In genomic region chr7:19170142-19170541, GRCm38 (mm10) we compare ENCODE assay signal across 8 mouse cellular contexts. TPM values are rescaled to one million over a fixed set of nuclear protein-coding genes. Genes with fewer than 3 reads are reported as not detected.
DNase-seq lines count a peak whose midpoint lies in the region; ATAC-seq and TF ChIP-seq lines count a peak whose summit lies in the region.

No protein-coding gene starts in this region.

- WGBS in midbrain, embryonic 13.5 days, result 43% methylated on average over 8 of the region's 8 CpGs
- 68% methylated on average over 8 of the region's 8 CpGs for WGBS in midbrain, embryonic 11.5 days

- H3K4me1 ChIP-seq in midbrain, embryonic 13.5 days (replicated peaks), result peaks cover 40% of the 10 kb centered on the region
- peaks cover 6% of the 10 kb centered on the region for H3K4me1 ChIP-seq in midbrain, embryonic 11.5 days (ENCODE audit: control insufficient read depth, insufficient read depth, low read length)

- intact Hi-C loops in gastrocnemius, adult 2 months (cut with DNase I), result no loop called here
- intact Hi-C loops in gastrocnemius, postnatal 14 days (cut with DNase I; ENCODE audit: low total_unique reads), result no loop called here
- intact Hi-C loops in left cerebral cortex, postnatal 36 days (cut with DNase I), result loop anchor here (1.0 kb wide), 1 partner anchor 14 kb away; no protein-coding TSS in a partner anchor

- no peak for TF ChIP-seq CTCF in gastrocnemius, adult 2 months (IDR thresholded peaks at IDR 0.05)

- peaks cover 2% of the 10 kb centered on the region for H3K27me3 ChIP-seq in midbrain, embryonic 13.5 days
- H3K27me3 ChIP-seq in midbrain, embryonic 11.5 days (ENCODE audit: control insufficient read depth, insufficient read depth, low read length), result peaks cover 3% of the 10 kb centered on the region

- ATAC-seq in midbrain, embryonic 13.5 days, result peak; percentile 26; the same call in 1 of the 2 replicates
- no peak for ATAC-seq in midbrain, embryonic 11.5 days (ENCODE audit: low FRiP score)

- H3K27ac ChIP-seq in gastrocnemius, adult 2 months, result peak overlapping the region; percentile 74
- H3K27ac ChIP-seq in midbrain, embryonic 13.5 days, result peak overlapping the region; percentile 8
- H3K27ac ChIP-seq in midbrain, embryonic 11.5 days (ENCODE audit: low read depth, low read length), result no peak overlapping the region

- no peaks in the 10 kb centered on the region for H3K36me3 ChIP-seq in midbrain, embryonic 13.5 days
- H3K36me3 ChIP-seq in midbrain, embryonic 11.5 days (ENCODE audit: control insufficient read depth, insufficient read depth, low read length), result no peaks in the 10 kb centered on the region

- H3K9me3 ChIP-seq in midbrain, embryonic 13.5 days, result no peaks in the 10 kb centered on the region
- peaks cover 2% of the 10 kb centered on the region; the same call in 1 of the 2 replicates for H3K9me3 ChIP-seq in midbrain, embryonic 11.5 days (ENCODE audit: control insufficient read depth, low read length)

- DNase-seq in gastrocnemius, adult 2 months, result peak; percentile 62
- no peak for DNase-seq in gastrocnemius, postnatal 14 days
- no peak for DNase-seq in midbrain, embryonic 11.5 days (ENCODE audit: low spot score, missing footprints)
- DNase-seq in left cerebral cortex, postnatal 36 days (ENCODE audit: low spot score in 2 of 2), result peak; percentile 50 to 59
- DNase-seq in adrenal gland, adult 2 months, result no peak
- no peak for DNase-seq in thymus, postnatal 14 days
- DNase-seq in adrenal gland, postnatal 4 days (ENCODE audit: low spot score in 2 of 2), result no peak

- H3K9ac ChIP-seq in midbrain, embryonic 13.5 days (replicated peaks), result no peak overlapping the region
- H3K9ac ChIP-seq in midbrain, embryonic 11.5 days (ENCODE audit: low read length), result no peak overlapping the region

- H3K4me2 ChIP-seq in midbrain, embryonic 13.5 days (replicated peaks), result no peak overlapping the region
- H3K4me2 ChIP-seq in midbrain, embryonic 11.5 days, result no peak overlapping the region

- H3K4me3 ChIP-seq in gastrocnemius, adult 2 months, result 0 out of 2 replicates have a peak overlapping the region, but pooled peaks have one; percentile 21
- no peak overlapping the region for H3K4me3 ChIP-seq in midbrain, embryonic 13.5 days (replicated peaks)
- no peak overlapping the region for H3K4me3 ChIP-seq in midbrain, embryonic 11.5 days (ENCODE audit: low read depth, low read length)

RNA-seq across cellular contexts. Expression of gene Gipr, which starts 4.2 kb away (rescaled TPM):
- total RNA-seq in gastrocnemius, adult 2 months (2021), result not detected
- under 1 TPM in 1 of 2 experiments, not detected in 1; 0.09 TPM for total RNA-seq in gastrocnemius, postnatal 14 days (2021)
- polyA plus RNA-seq in midbrain, embryonic 13.5 days (2015; fragmentation: Nextera tagmentation; extraction: Ambion mirVana), result 2.6 and 3.4 TPM in 2 replicates
- 0.58 and 0.75 TPM in 2 replicates for polyA plus RNA-seq in midbrain, embryonic 11.5 days (2014; fragmentation: Nextera tagmentation; extraction: Ambion mirVana)
- total RNA-seq in left cerebral cortex, postnatal 36 days (2021), result 1 to 10 TPM in 1 of 2 experiments, under 1 TPM in 1; 0.89 to 2.6 TPM
- under 1 TPM; 0.41 to 0.58 TPM for total RNA-seq in adrenal gland, adult 2 months (2021)
- 1.6 and 2.6 TPM in 2 replicates for polyA plus RNA-seq in adrenal gland, adult 2 months (2012; rRNA removed)
- 1 to 10 TPM; 1.9 to 2.5 TPM for total RNA-seq in adrenal gland, postnatal 4 days (2021)

RNA-seq across cellular contexts. Expression of gene Eml2, which starts 6.1 kb away (rescaled TPM):
- total RNA-seq in gastrocnemius, adult 2 months (2021), result 10 to 100 TPM in 1 of 2 experiments, 1 to 10 TPM in 1; 9.5 to 10.5 TPM
- 10 to 100 TPM; 12.1 to 14.2 TPM for total RNA-seq in gastrocnemius, postnatal 14 days (2021)
- 6.3 and 10.0 TPM in 2 replicates for polyA plus RNA-seq in midbrain, embryonic 13.5 days (2015; fragmentation: Nextera tagmentation; extraction: Ambion mirVana)
- 1.5 and 1.9 TPM in 2 replicates for polyA plus RNA-seq in midbrain, embryonic 11.5 days (2014; fragmentation: Nextera tagmentation; extraction: Ambion mirVana)
- total RNA-seq in left cerebral cortex, postnatal 36 days (2021), result 100 to 1,000 TPM; 124 to 156 TPM
- 10 to 100 TPM; 34.7 to 69.4 TPM for total RNA-seq in adrenal gland, adult 2 months (2021)
- polyA plus RNA-seq in adrenal gland, adult 2 months (2012; rRNA removed), result 58.2 and 59.7 TPM in 2 replicates
- 10 to 100 TPM; 44.8 to 46.7 TPM for total RNA-seq in adrenal gland, postnatal 4 days (2021)

RNA-seq across cellular contexts. Expression of gene Snrpd2, which starts 20.6 kb away (rescaled TPM):
- 10 to 100 TPM; 49.7 to 58.0 TPM for total RNA-seq in gastrocnemius, adult 2 months (2021)
- total RNA-seq in gastrocnemius, postnatal 14 days (2021), result 10 to 100 TPM; 62.3 to 66.5 TPM
- 124 and 126 TPM in 2 replicates for polyA plus RNA-seq in midbrain, embryonic 13.5 days (2015; fragmentation: Nextera tagmentation; extraction: Ambion mirVana)
- polyA plus RNA-seq in midbrain, embryonic 11.5 days (2014; fragmentation: Nextera tagmentation; extraction: Ambion mirVana), result 156 and 160 TPM in 2 replicates
- total RNA-seq in left cerebral cortex, postnatal 36 days (2021), result 10 to 100 TPM; 70.3 to 76.0 TPM
- total RNA-seq in adrenal gland, adult 2 months (2021), result 10 to 100 TPM; 78.3 to 93.6 TPM
- polyA plus RNA-seq in adrenal gland, adult 2 months (2012; rRNA removed), result 5.3 and 7.9 TPM in 2 replicates
- total RNA-seq in adrenal gland, postnatal 4 days (2021), result 100 to 1,000 TPM; 111 to 116 TPM

RNA-seq across cellular contexts. Expression of gene Qpctl, which starts 21.1 kb away (rescaled TPM):
- 1 to 10 TPM; 2.0 TPM for total RNA-seq in gastrocnemius, adult 2 months (2021)
- total RNA-seq in gastrocnemius, postnatal 14 days (2021), result 1 to 10 TPM; 3.1 to 4.2 TPM
- polyA plus RNA-seq in midbrain, embryonic 13.5 days (2015; fragmentation: Nextera tagmentation; extraction: Ambion mirVana), result 22.5 and 23.9 TPM in 2 replicates
- polyA plus RNA-seq in midbrain, embryonic 11.5 days (2014; fragmentation: Nextera tagmentation; extraction: Ambion mirVana), result 10.7 and 11.4 TPM in 2 replicates
- 10 to 100 TPM; 14.6 to 17.3 TPM for total RNA-seq in left cerebral cortex, postnatal 36 days (2021)
- total RNA-seq in adrenal gland, adult 2 months (2021), result 10 to 100 TPM; 14.0 to 21.2 TPM
- 24.6 and 26.3 TPM in 2 replicates for polyA plus RNA-seq in adrenal gland, adult 2 months (2012; rRNA removed)
- total RNA-seq in adrenal gland, postnatal 4 days (2021), result 10 to 100 TPM; 16.1 TPM

RNA-seq across cellular contexts. Expression of gene Gpr4, which starts 42.2 kb away (rescaled TPM):
- 1 to 10 TPM; 1.9 to 2.9 TPM for total RNA-seq in gastrocnemius, adult 2 months (2021)
- total RNA-seq in gastrocnemius, postnatal 14 days (2021), result 1 to 10 TPM; 2.9 to 4.3 TPM
- 1.8 and 1.9 TPM in 2 replicates for polyA plus RNA-seq in midbrain, embryonic 13.5 days (2015; fragmentation: Nextera tagmentation; extraction: Ambion mirVana)
- polyA plus RNA-seq in midbrain, embryonic 11.5 days (2014; fragmentation: Nextera tagmentation; extraction: Ambion mirVana), result 1.5 and 1.7 TPM in 2 replicates
- total RNA-seq in left cerebral cortex, postnatal 36 days (2021), result 1 to 10 TPM; 2.1 to 4.6 TPM
- total RNA-seq in adrenal gland, adult 2 months (2021), result 10 to 100 TPM in 1 of 2 experiments, 1 to 10 TPM in 1; 6.4 to 11.8 TPM
- polyA plus RNA-seq in adrenal gland, adult 2 months (2012; rRNA removed), result 20.4 and 23.8 TPM in 2 replicates
- 1 to 10 TPM; 4.5 to 4.8 TPM for total RNA-seq in adrenal gland, postnatal 4 days (2021)

Comparison
In these comparisons a context has a peak if more than half of its experiments do, and no peak if none do; other contexts are left out.
1. DNase-seq: peak in gastrocnemius, adult 2 months (single experiment) and left cerebral cortex, postnatal 36 days (2 of 2); none in gastrocnemius, postnatal 14 days (single experiment), midbrain, embryonic 11.5 days (single experiment), adrenal gland, adult 2 months (single experiment), thymus, postnatal 14 days (single experiment) and adrenal gland, postnatal 4 days (0 of 2).